Mouse (Mus musculus) spleen, postnatal 36 days (tissue): ENCODE measurements around the gene Cyyr1.
"Not testable (repeated sequence)": the region's sequence is repeated elsewhere in the genome, so short reads cannot be mapped to it uniquely, and the experiment has no call there.

Source experiments
- DNase-seq, 2 experiments: peaks; one replicate each; pipeline ENCODE4 v3.0.0; 2022; ENCODE audit warnings: low spot score in 2 of 2, mixed read lengths in 1 of 2

The Cyyr1 gene

GRCm38 (mm10) chr16:85553297-85553696, at the start of gene Cyyr1:
Gene Cyyr1, minus strand, starts transcription at chr16:85553397.
- DNase-seq, result not testable (repeated sequence)

DNA sequence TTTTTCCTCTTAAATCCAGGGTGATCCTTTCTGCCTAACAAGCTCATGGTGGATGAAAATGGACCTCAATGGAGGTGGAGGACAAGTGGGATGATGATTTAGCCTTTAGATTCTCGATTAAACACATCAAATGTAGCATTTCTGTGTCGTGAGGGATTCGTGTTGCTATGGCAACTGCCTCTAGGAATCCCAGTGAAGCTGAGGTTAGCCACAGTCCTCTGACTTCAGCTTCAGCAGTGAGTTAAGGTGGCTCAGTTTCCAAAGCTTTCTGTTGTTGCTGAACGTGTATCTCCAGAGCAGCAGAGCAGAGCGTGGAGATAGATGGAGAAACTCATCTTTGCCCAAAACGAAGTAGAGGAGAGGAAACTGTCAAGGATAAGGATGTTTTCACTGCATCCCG, 35.6 kb upstream of the Cyyr1 start:
- no peak for DNase-seq

- no peak for DNase-seq
These were observed 34.5 kb upstream of the Cyyr1 start for GRCm38 (mm10) chr16:85587573-85588226.

DNA sequence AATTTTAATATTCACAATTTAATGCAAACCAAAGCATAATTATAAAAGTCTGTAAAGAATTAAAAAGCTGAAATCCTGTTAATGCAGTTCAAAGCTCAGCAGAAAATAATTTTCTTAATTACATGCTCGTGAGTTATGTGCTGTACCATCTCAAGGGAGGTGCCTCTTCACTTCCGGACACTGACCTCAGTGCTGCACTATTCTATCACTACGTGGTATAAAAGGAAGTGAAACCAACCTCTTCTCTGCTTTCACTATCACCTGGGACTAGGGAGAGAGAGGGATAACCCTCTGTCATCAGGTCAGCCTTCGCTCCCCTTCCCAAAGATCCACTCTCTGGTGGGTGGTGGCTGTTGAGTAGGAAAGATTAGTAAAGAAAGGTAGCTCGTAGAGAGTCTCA, 13.3 kb upstream of the Cyyr1 start:
- DNase-seq, result no peak

GRCm38 (mm10) chr16:85553838-85554237, 641 bp upstream of the Cyyr1 start:
- no peak for DNase-seq

DNA sequence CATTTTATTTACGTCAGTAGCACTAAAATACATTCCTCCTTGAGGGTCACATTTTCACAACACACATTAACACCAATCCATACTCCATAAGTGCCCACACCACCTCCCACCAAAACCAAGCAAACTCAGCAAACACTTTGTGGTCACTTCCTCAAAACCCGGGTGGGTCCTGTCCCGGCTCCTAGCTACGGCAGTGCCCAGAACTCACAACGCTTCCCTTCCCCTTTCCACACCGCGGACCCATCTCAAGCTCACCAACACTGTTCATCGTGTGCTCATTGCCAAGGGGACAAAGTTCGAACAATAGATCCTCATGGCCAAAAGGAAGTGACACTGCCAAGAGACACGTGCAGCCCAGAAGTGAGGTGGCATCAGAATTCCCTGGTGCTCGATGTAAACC, 1.2 kb downstream of the Cyyr1 start:
- not testable (repeated sequence) for DNase-seq

GRCm38 (mm10) chr16:85549971-85550567, 3.1 kb downstream of the Cyyr1 start:
- no peak for DNase-seq

DNA sequence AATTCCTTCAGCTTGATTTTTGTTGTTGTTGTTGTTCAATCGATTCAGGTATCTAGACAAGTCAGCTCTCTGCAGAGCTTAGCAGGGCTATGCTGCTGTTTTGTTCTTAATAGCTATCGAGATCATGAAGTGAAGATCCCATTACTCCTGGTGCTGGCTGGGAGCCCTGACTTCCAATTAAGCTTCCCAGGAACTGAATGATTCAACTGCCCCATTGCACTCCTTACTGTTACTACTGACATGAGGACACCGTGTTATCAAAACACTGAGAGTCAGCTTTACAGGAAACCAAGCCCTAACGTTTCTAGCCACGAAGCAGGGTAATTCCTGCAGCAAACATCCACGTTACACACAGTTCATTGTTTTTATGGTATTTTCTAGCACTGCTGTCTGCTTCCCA, 6.7 kb downstream of the Cyyr1 start:
- DNase-seq, result no peak

- no peak for DNase-seq
These were observed 11.4 kb downstream of the Cyyr1 start for GRCm38 (mm10) chr16:85541676-85542273.

GRCm38 (mm10) chr16:85541023-85541422, 12.2 kb downstream of the Cyyr1 start:
- DNase-seq, result no peak

DNA sequence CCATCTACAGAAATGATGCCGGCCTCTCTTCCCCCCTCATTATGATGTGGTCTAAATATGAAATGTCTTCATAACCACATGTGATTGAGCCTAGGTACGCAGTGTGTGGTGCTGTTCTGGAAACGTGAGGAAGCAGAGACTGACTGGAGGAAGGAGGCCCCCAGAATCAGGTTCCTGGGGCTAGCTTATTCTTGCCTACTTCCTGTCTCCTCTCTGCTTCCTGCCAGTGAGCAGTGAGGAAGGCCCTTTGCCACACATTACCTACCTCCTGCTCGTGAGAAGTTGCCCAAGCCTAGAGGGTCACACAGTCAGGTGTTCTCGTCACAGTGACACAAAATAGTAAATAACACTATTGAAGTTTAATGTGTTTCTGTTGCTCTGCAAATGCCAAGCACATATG, 14.8 kb downstream of the Cyyr1 start:
- DNase-seq, result no peak

DNA sequence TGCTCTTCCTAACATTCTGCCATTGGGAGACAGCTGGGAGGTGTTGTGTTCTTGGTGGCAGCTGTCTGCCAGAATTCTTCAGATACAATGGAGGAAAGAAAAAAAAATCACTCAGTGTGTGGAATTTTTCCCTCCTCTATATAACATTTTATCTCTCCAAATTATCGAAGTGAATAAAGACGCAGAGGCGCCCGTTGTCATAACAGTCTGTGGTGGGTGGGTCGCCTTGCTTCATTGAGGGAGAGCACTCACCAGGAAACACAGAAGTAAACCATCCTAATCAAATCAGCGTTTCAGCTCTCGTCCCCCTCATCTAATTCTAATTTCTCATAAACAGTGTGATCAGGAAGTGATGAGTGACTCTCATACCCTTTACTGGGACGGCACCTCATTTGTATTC, 17.1 kb downstream of the Cyyr1 start:
- DNase-seq, result no peak

GRCm38 (mm10) chr16:85527743-85528620, 25.2 kb downstream of the Cyyr1 start:
- no peak for DNase-seq

GRCm38 (mm10) chr16:85524589-85524988, 28.6 kb downstream of the Cyyr1 start:
- no peak for DNase-seq

GRCm38 (mm10) chr16:85507264-85507663, 45.9 kb downstream of the Cyyr1 start:
- no peak for DNase-seq

DNA sequence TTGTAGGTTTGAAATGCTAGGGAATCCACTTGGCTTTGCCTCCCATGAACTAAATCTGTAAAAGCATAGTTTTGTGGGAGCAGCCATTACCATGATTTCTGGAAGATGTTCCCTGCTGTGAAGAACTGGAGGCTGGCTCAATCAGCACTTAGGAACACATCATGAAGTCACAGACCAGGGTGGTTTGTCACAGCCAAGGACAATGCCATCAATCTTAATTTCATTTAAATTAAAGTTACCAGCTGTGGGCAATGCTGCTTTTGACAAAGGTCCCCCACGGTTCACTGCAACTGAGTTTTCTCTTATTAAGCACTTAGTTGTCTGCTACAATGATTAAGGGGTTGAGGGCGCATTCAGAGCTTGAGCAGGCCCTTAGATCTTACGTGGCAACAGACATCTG, 48.1 kb downstream of the Cyyr1 start:
- no peak for DNase-seq

GRCm38 (mm10) chr16:85503416-85503815, 49.8 kb downstream of the Cyyr1 start:
- no peak for DNase-seq

DNA sequence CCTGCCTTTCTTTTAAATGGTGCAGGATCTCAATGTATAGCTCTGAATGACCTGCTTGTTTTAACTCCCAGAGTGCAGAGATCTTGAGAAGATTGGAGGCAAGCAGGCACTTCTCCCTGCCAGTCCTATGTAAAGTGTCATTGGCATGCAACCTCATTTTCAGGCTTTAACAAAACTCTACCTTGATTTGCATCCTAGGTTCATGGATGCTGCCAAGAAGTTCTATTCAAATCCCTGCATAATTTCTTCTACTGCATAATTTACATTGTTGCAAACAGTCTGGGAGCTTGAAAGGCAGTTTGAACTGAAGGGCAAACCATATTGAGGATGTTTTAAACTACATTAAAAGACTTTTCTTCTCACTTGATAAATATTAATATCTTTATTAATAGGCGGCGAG, 57.4 kb downstream of the Cyyr1 start:
- DNase-seq, result no peak

GRCm38 (mm10) chr16:85488105-85488607, 65.0 kb downstream of the Cyyr1 start:
- DNase-seq, result no peak

- no peak for DNase-seq
These were observed 65.9 kb downstream of the Cyyr1 start for GRCm38 (mm10) chr16:85487266-85487665.

DNA sequence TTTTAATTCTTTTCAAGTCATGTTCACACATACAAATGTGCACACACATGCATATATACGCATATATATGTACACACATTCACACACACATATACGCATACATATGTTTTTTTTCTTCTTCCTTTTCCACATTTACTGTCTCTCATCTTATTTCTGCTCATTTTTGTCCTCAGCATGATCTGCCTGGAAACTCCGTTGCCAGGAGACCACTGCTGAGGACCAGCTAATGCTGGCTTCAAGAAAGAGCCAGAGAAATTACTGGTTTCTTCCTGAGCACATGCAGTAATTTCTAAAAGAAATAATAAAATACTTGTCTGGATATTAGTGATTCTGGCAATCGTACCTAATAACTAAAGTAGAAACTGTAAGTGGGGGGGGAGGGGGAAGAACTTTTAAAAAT, 68.6 kb downstream of the Cyyr1 start:
- no peak for DNase-seq

DNA sequence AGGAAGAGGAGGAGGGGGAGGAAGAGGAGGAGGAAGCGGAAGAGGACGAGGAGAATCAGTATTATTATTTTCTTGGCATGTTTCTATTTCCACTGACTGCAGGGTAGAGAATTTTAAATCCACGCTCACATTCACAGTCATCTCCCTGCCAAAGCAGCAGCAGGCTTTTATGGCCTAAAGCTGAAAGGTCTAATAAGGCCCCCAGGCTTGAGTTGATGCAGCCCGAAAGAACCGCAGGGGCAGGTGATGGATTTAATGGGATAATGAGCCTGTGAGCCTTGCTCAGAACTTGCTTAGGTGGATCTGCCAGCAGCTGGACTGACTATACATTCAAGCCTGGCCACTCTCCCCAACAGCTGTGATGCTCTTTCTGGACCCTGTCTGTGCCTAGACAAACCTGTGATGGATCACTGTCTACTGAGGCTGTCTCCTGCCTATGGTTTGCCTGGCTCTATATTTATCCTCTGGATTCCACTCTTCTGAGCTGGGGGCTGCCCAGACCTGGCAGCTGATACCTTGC, 78.6 kb downstream of the Cyyr1 start:
- no peak for DNase-seq
